Comparison of ENCODE assay signal across 13 mouse cellular contexts in genomic region chr13:34299351-34300333, GRCm38 (mm10). TPM values are rescaled to one million over a fixed set of nuclear protein-coding genes. Genes with fewer than 3 reads are reported as not detected.
A peak's percentile ranks its signal among the peaks of the same experiment; 100 is the strongest.
DNase-seq lines count a peak whose midpoint lies in the region; ATAC-seq and TF ChIP-seq lines count a peak whose summit lies in the region.
"Had no signal": no experiment of that assay in that cellular context is flagged by ENCODE, and none has a peak within 500 bp of the region (broad histone marks: within the 10 kb centered on the region; RNA-seq: fewer than 3 reads in every experiment).

No protein-coding gene starts in this region.

- H3K27ac ChIP-seq in heart, postnatal 0 days (ENCODE audit: low read depth) = no peak overlapping the region
- H3K27ac ChIP-seq in embryonic facial prominence, embryonic 15.5 days (replicated peaks) = no peak overlapping the region; the same call in 1 of the 2 replicates
- peak overlapping the region; percentile 16; the same call in 1 of the 2 replicates for H3K27ac ChIP-seq in liver, embryonic 14.5 days
- H3K27ac ChIP-seq: forebrain, embryonic 12.5 days; neural tube, embryonic 12.5 days had no signal

- DNase-seq in heart, postnatal 0 days (ENCODE audit: low spot score) = no peak
- no peak for DNase-seq in heart, postnatal 4 days
- peak in 2 of 3 experiments; percentile 17 to 37 for DNase-seq in liver, embryonic 14.5 days (ENCODE audit: low read depth in 3 of 3, low spot score in 3 of 3)
- no peak for DNase-seq in urinary bladder, postnatal 4 days (ENCODE audit: low spot score in 2 of 2)
- DNase-seq in gastrocnemius, postnatal 10 days = no peak
- DNase-seq in natural killer cell, adult 2 months (ENCODE audit: low spot score in 2 of 2) = no peak
- DNase-seq: adrenal gland, postnatal 36 days; cerebellum, adult 9-10 months had no signal

- H3K4me3 ChIP-seq in heart, postnatal 0 days (ENCODE audit: low read depth, low read length) = no peak overlapping the region
- no peak overlapping the region for H3K4me3 ChIP-seq in C2C12 (ENCODE audit: insufficient read depth, poor library complexity, severe bottlenecking)
- H3K4me3 ChIP-seq in embryonic facial prominence, embryonic 15.5 days (replicated peaks) = no peak overlapping the region
- H3K4me3 ChIP-seq in liver, embryonic 14.5 days (ENCODE audit: insufficient read depth in 1 of 2, low read depth in 2 of 2, low read length in 2 of 2) = no peak overlapping the region
- H3K4me3 ChIP-seq: forebrain, embryonic 12.5 days; heart, embryonic 12.5 days; neural tube, embryonic 12.5 days had no signal

- peaks cover 9% of the 10 kb centered on the region for H3K79me2 ChIP-seq in C2C12 (ENCODE audit: control insufficient read depth, insufficient read depth)

- peak; percentile 27 for TF ChIP-seq CTCF in heart, postnatal 0 days (IDR thresholded peaks at IDR 0.05; ENCODE audit: low read depth)
- TF ChIP-seq CTCF in C2C12 (IDR thresholded peaks at IDR 0.05; ENCODE audit: control insufficient read depth, insufficient read depth, insufficient read length) = peak; percentile 6
- TF ChIP-seq CTCF in liver, embryonic 14.5 days (IDR thresholded peaks at IDR 0.05; ENCODE audit: low read depth) = peak; percentile 89

- H3K36me3 ChIP-seq in heart, postnatal 0 days (replicated peaks; ENCODE audit: control insufficient read depth, insufficient read depth, low read length) = no peaks in the 10 kb centered on the region
- H3K36me3 ChIP-seq in C2C12 (ENCODE audit: control insufficient read depth, insufficient read depth) = peaks cover 50% of the 10 kb centered on the region
- no peaks in the 10 kb centered on the region for H3K36me3 ChIP-seq in embryonic facial prominence, embryonic 15.5 days
- peaks cover 84% of the 10 kb centered on the region for H3K36me3 ChIP-seq in liver, embryonic 14.5 days (replicated peaks; ENCODE audit: control insufficient read depth, insufficient read depth, low read depth)

- H3K9me3 ChIP-seq in heart, postnatal 0 days (replicated peaks; ENCODE audit: control insufficient read depth, low read length) = no peaks in the 10 kb centered on the region
- H3K9me3 ChIP-seq in embryonic facial prominence, embryonic 15.5 days (replicated peaks) = no peaks in the 10 kb centered on the region
- H3K9me3 ChIP-seq in liver, embryonic 14.5 days (ENCODE audit: control insufficient read depth, low read length) = no peaks in the 10 kb centered on the region
- H3K9me3 ChIP-seq: forebrain, embryonic 12.5 days; heart, embryonic 12.5 days; neural tube, embryonic 12.5 days had no signal

- H3K27me3 ChIP-seq in heart, postnatal 0 days (ENCODE audit: control insufficient read depth, insufficient read depth, low read length) = no peaks in the 10 kb centered on the region
- H3K27me3 ChIP-seq in C2C12 (ENCODE audit: control insufficient read depth, insufficient read depth, insufficient read length) = no peaks in the 10 kb centered on the region
- H3K27me3 ChIP-seq in embryonic facial prominence, embryonic 15.5 days = no peaks in the 10 kb centered on the region
- H3K27me3 ChIP-seq in liver, embryonic 14.5 days (ENCODE audit: control insufficient read depth, insufficient read depth, low read length) = no peaks in the 10 kb centered on the region
- H3K27me3 ChIP-seq: forebrain, embryonic 12.5 days; heart, embryonic 12.5 days; neural tube, embryonic 12.5 days had no signal

- no peak overlapping the region for H3ac ChIP-seq in C2C12 (ENCODE audit: control insufficient read depth, insufficient read length, low read depth)

- H3K4me1 ChIP-seq in heart, postnatal 0 days (ENCODE audit: control insufficient read depth, insufficient read depth) = no peaks in the 10 kb centered on the region
- H3K4me1 ChIP-seq in embryonic facial prominence, embryonic 15.5 days = 0 out of 2 replicates have a peak, but pooled peaks cover 8% of the 10 kb centered on the region
- peaks cover 13 to 29% of the 10 kb centered on the region in 2 experiments for H3K4me1 ChIP-seq in liver, embryonic 14.5 days (replicated peaks; ENCODE audit: control insufficient read depth in 2 of 2, insufficient read depth in 2 of 2, low read length in 1 of 2)
- H3K4me1 ChIP-seq: neural tube, embryonic 12.5 days had no signal

- no peak for ATAC-seq in heart, postnatal 0 days (ENCODE audit: insufficient read depth, low read depth)
- peak; percentile 81 for ATAC-seq in embryonic facial prominence, embryonic 15.5 days (ENCODE audit: insufficient number of reproducible peaks, low FRiP score, low TSS enrichment, low read depth)
- ATAC-seq in liver, embryonic 14.5 days (ENCODE audit: insufficient read depth) = peak; percentile 62

- TF ChIP-seq EP300 in heart, postnatal 0 days (IDR thresholded peaks at IDR 0.05; ENCODE audit: low read depth) = no peak
- TF ChIP-seq EP300 in liver, embryonic 14.5 days (IDR thresholded peaks at IDR 0.05; ENCODE audit: low read depth) = 0 out of 2 replicates have a peak, but pooled peaks have one; percentile 6

- peaks cover 4% of the 10 kb centered on the region for H3K79me3 ChIP-seq in C2C12 (ENCODE audit: low read depth)

- H3K4me2 ChIP-seq in heart, postnatal 0 days (ENCODE audit: low read depth, low read length) = no peak overlapping the region
- no peak overlapping the region for H3K4me2 ChIP-seq in embryonic facial prominence, embryonic 15.5 days (replicated peaks)
- H3K4me2 ChIP-seq in liver, embryonic 14.5 days (ENCODE audit: low read depth) = no peak overlapping the region
- H3K4me2 ChIP-seq: forebrain, embryonic 12.5 days; heart, embryonic 12.5 days; neural tube, embryonic 12.5 days had no signal

- WGBS in heart, postnatal 0 days = 85% methylated on average over 7 of the region's 7 CpGs
- 64% methylated on average over 7 of the region's 7 CpGs for WGBS in embryonic facial prominence, embryonic 15.5 days
- WGBS in liver, embryonic 14.5 days (ENCODE audit: insufficient replicate concordance) = 80% methylated on average over 7 of the region's 7 CpGs

- no peak overlapping the region for H3K9ac ChIP-seq in heart, postnatal 0 days (replicated peaks; ENCODE audit: low read depth, low read length)
- H3K9ac ChIP-seq in embryonic facial prominence, embryonic 15.5 days = no peak overlapping the region
- no peak overlapping the region for H3K9ac ChIP-seq in liver, embryonic 14.5 days (replicated peaks)
- H3K9ac ChIP-seq: forebrain, embryonic 12.5 days; heart, embryonic 12.5 days; neural tube, embryonic 12.5 days had no signal

TF ChIP-seq in C2C12, 6 proteins besides CTCF, POLR2A, EP300 and RAD21:
- TF ChIP-seq USF1 (IDR thresholded peaks at IDR 0.05; ENCODE audit: low read depth) (no peak), MYOG (IDR thresholded peaks at IDR 0.05; ENCODE audit: control insufficient read depth, extremely low read depth, insufficient read length) (no peak), MAX (IDR thresholded peaks at IDR 0.05) (no peak), CEBPB (IDR thresholded peaks at IDR 0.05; ENCODE audit: low read depth) (no peak), FOSL1 (IDR thresholded peaks at IDR 0.05; ENCODE audit: insufficient read depth, low read length, poor library complexity, severe bottlenecking) (no peak), MYOD1 (IDR thresholded peaks at IDR 0.05; ENCODE audit: control insufficient read depth, insufficient read length, low read depth) (no peak)

RNA-seq across cellular contexts. Expression of gene Slc22a23, which starts 45.3 kb away (rescaled TPM):
- 13.9 and 18.9 TPM in 2 replicates for total RNA-seq in heart, postnatal 0 days (2014; rRNA removed; ENCODE audit: low replicate concordance)
- 1.4 and 1.5 TPM in 2 replicates for polyA plus RNA-seq in heart, postnatal 0 days (2015; fragmentation: Nextera tagmentation; extraction: Ambion mirVana)
- total RNA-seq in heart, postnatal 4 days (2021) = 10 to 100 TPM in 1 of 2 experiments, 1 to 10 TPM in 1; 8.2 to 10.6 TPM
- polyA plus RNA-seq in C2C12 (2012; fragmentation: generic; extraction: Trizol) = 10.9 TPM
- polyA plus RNA-seq in embryonic facial prominence, embryonic 15.5 days (2015; fragmentation: Nextera tagmentation; extraction: Ambion mirVana) = 4.3 and 4.6 TPM in 2 replicates
- polyA plus RNA-seq in liver, embryonic 14.5 days (2012; rRNA removed) = 21.4 and 24.4 TPM in 2 replicates
- polyA plus RNA-seq in liver, embryonic 14.5 days (2014; fragmentation: Nextera tagmentation; extraction: Ambion mirVana) = 9.3 and 11.9 TPM in 2 replicates
- 10 to 100 TPM; 10.3 to 10.9 TPM for total RNA-seq in gastrocnemius, postnatal 10 days (2021)

Comparison
In these comparisons a context has a peak if more than half of its experiments do, and no peak if none do; other contexts are left out.
1. DNase-seq: peak in liver, embryonic 14.5 days (2 of 3); none in heart, postnatal 0 days (single experiment), heart, postnatal 4 days (single experiment), urinary bladder, postnatal 4 days (0 of 2), gastrocnemius, postnatal 10 days (single experiment) and natural killer cell, adult 2 months (0 of 2).
2. CTCF ChIP-seq: peak in every context shown above with its lines; median percentile 89 in liver, embryonic 14.5 days; 27 in heart, postnatal 0 days; 6 in C2C12.